Mouse (Mus musculus) bone marrow, adult 2 months (tissue): Measurements from ENCODE around the gene Pik3r6. TPM values are rescaled to one million over a fixed set of nuclear protein-coding genes. Genes with fewer than 3 reads are reported as not detected.

Source experiments
- H3K27ac ChIP-seq: fragments of 200-500 bp; 2 replicates; pipeline ENCODE4 v1.5.1; 2012; ENCODE audit warnings: low read depth, mild to moderate bottlenecking, control low read depth, inconsistent platforms, low read length; ENCODE audit not compliant: control insufficient read depth, poor library complexity, insufficient read depth
- H3K4me1 ChIP-seq: fragments of 200-500 bp; 2 replicates; pipeline ENCODE4 v1.6.1; 2011; ENCODE audit warnings: low read length; ENCODE audit not compliant: control insufficient read depth, insufficient read depth
- H3K4me3 ChIP-seq: fragments of 200-500 bp; replicated peaks from 2 replicates; pipeline ENCODE3; 2011; ENCODE audit warnings: mild to moderate bottlenecking, low read depth, low read length, control low read depth; ENCODE audit not compliant: control insufficient read depth
- CTCF ChIP-seq: fragments of 200-500 bp; IDR thresholded peaks from 2 replicates; pipeline ENCODE4 v1.5.1; 2011; ENCODE audit warnings: low read length, control low read depth; ENCODE audit not compliant: control insufficient read depth, insufficient read depth
- POLR2A ChIP-seq: fragments of 200-500 bp; IDR thresholded peaks from 2 replicates; pipeline ENCODE4 v1.6.1; 2011; ENCODE audit warnings: low read depth, mild to moderate bottlenecking, control low read depth, low read length, borderline replicate concordance; ENCODE audit not compliant: control insufficient read depth
- WGBS: fragments of 180-500 bp; shearing (Covaris S2); methylation state at CpG from one replicate; pipeline ENCODE4 v1.1.7; 2018; 5-methylcytosine and 5-hydroxymethylcytosine counted together
- polyA plus RNA-seq: library from polyadenylated mRNA; stranded (reverse); fragments of >200 nt; gene quantifications from 2 replicates; pipeline ENCODE4 v1.2.4, GENCODE M21; 2011; ENCODE audit warnings: low replicate concordance; ENCODE audit not compliant: missing spikeins, insufficient read depth, insufficient read length

The Pik3r6 gene
- polyA plus RNA-seq, 1 experiment: 47.0 TPM

- Histone ChIP-seq H3K4me3 (no peak overlapping the region), H3K4me1 (no peaks in the 10 kb centered on the region), H3K27ac (no peak overlapping the region)
- TF ChIP-seq CTCF: no peak
- no peak for TF ChIP-seq POLR2A
- WGBS: 80% methylated on average over 7 of the region's 7 CpGs
These were observed 35.4 kb upstream of the Pik3r6 start for GRCm38 (mm10) chr11:68467441-68467840.

DNA sequence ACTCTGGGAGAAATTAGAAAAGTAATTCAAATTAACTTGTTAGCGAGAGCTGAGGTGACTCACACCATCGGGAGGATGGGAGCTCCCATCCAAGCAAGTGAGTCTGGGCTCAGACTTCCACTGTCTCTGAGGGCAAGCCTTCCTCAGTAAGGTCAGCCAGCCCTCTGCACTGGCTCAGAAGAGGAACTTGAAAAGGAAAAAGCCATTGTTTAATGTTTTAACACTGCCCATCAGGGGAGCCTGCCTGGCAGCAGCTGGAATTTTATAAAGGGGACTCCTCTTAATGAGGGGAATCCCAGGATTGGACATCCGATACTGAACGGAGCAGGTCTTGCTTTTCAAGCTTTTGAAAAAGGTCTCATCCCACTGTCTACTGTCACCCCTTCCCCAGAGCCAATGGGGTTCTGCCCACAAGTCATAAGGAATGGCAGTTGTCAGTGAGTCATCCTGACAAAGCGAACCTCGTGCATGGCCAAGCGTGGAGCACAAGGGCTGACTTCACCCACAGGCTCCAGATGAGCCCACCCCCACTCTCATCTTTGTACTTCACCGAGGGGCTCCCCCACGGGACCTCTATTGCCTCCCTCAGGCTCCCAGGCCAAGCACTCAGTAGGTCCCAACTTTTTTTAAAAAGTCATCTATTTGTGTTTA is 34.7 kb upstream of the Pik3r6 start:
- Histone ChIP-seq H3K4me1 (no peaks in the 10 kb centered on the region), H3K4me3 (no peak overlapping the region), H3K27ac (no peak overlapping the region)
- no peak for TF ChIP-seq POLR2A
- no peak for TF ChIP-seq CTCF
- WGBS: 67% methylated on average over 9 of the region's 9 CpGs

- H3K27ac ChIP-seq: no peak overlapping the region
- no peak overlapping the region for H3K4me3 ChIP-seq
- no peaks in the 10 kb centered on the region for H3K4me1 ChIP-seq
- WGBS: 81% methylated on average over 4 of the region's 4 CpGs
- TF ChIP-seq POLR2A (no peak), CTCF (no peak)
These were observed 33.9 kb upstream of the Pik3r6 start for GRCm38 (mm10) chr11:68468886-68469285.

- Histone ChIP-seq H3K27ac (no peak overlapping the region), H3K4me1 (no peaks in the 10 kb centered on the region)
These were observed 30.5 kb upstream of the Pik3r6 start for GRCm38 (mm10) chr11:68472162-68472849.

DNA sequence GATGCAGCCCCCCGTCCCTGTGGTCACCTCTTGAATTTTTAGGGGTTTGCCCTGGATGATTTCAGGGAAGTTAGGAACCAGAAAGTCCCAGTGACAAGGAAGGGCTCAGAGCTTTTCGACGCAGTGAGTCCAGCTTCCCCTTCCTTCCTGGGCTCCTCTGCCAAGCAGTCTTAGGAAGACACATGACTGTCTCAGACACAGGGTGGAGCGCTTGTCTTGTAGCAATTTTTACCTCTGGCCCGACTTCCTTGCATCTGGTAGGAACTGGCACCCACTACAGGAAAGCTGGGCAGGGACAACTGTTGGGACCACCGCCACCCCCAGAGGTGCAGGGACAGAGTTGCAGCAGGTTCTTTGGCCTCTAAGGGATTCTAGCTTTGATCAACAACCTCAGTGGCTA is 28.2 kb upstream of the Pik3r6 start:
- TF ChIP-seq CTCF (no peak), POLR2A (no peak)
- WGBS: 57% methylated on average over 6 of the region's 6 CpGs
- Histone ChIP-seq H3K27ac (no peak overlapping the region), H3K4me3 (no peak overlapping the region), H3K4me1 (no peaks in the 10 kb centered on the region)

More at GRCm38 (mm10) chr11:68472162-68472849, 30.5 kb upstream of the Pik3r6 start:
- 68% methylated on average over 5 of the region's 5 CpGs for WGBS
- TF ChIP-seq POLR2A (no peak), CTCF (no peak)
- H3K4me3 ChIP-seq: no peak overlapping the region

DNA sequence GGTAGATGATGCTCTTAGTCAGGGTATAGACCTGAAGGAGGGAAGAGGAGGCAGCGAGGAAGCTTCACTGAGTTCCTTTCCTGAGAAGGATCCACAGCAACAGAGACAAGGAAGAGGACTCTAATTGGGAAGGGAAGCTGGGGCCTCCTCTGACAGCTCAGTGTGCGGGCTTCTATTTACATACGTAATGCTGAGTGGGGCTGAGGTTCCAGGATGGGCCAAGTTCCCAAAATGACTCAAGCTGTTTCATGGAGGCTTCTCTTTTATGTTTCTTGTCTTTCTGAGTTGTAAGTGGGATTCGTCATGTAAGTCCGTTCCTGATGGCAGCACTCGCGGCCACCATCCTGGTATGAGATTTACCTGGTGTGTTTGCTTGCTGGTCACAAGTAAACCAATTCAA is 27.1 kb upstream of the Pik3r6 start:
- Histone ChIP-seq H3K4me1 (no peaks in the 10 kb centered on the region), H3K4me3 (no peak overlapping the region), H3K27ac (no peak overlapping the region)
- WGBS: 85% methylated on average over 7 of the region's 7 CpGs
- TF ChIP-seq POLR2A: no peak
- no peak for TF ChIP-seq CTCF

DNA sequence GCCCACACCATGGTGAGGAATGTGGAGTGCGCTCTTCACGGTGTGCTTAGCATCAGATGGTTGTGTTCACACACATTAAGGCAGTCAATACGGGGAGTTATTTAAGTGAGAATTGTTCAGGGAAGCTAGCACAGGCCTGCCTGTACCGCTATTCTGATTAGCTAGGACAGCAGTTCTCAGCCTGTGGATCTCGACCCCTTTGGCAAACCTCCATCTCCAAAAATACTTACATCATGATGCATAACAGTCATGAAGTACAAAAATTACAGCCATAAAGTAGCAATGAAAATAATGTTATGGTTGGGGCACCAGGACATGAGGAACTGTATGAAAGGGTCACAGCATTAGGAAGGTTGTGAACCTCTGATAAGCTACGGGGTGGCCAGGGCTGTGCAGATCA is 25.2 kb upstream of the Pik3r6 start:
- WGBS: 80% methylated on average over 6 of the region's 6 CpGs
- no peak overlapping the region for H3K4me3 ChIP-seq
- H3K27ac ChIP-seq: no peak overlapping the region
- no peaks in the 10 kb centered on the region for H3K4me1 ChIP-seq
- TF ChIP-seq CTCF (no peak), POLR2A (no peak)

DNA sequence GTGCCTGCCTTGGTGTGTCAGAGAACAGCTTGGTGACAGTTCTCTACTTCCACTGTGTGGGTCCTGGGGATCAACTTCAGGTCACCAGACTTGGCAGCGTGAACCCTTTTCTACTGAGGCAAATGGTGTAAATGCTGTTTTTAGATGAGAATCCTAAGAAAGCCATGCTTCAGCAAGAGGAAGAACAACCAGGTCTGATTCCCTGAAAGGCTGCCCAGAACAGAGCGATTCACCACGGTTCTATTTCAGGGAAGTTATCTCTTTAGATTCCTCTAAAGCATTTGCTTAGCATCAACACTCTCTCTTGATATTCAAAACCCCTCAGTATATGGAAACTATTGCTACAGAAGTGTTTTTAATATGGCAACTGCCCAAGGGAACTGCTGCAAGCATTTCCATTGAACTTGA is 24.2 kb upstream of the Pik3r6 start:
- Histone ChIP-seq H3K4me1 (no peaks in the 10 kb centered on the region), H3K27ac (no peak overlapping the region), H3K4me3 (no peak overlapping the region)
- 73% methylated on average over 3 of the region's 3 CpGs for WGBS
- TF ChIP-seq POLR2A: no peak
- TF ChIP-seq CTCF: no peak
